ENCODE assay signal across 8 mouse cellular contexts in the genomic region with DNA sequence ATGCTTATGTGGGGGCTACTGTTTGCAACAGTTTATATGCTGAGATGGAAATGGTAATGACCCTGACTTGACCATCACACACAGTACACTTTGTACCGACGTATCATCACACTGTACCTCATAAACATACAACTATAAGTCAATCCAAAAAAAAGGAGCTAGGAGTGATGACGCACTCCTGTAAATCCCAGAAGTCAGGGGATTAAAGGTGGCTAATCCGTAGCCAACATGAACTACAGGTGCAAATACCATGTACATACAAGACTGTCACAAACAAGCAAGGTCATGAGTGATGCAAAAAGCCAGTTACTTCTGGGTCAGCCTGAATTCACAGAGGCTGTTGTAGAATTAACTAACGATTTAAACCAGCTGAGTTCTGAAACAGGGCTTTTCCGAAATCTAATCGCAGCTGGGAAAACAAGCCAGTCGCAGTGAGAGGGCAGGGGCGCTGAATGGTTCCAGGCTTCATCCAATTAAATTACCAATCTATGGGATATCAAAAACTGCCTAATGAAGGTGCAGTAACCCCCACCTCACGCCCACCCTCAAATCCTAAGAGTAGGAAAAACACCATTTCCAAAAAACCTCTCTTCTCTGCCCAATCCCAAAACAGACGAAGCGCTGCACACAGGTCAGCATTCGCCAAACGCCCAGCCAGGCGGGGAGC. TPM values are rescaled to one million over a fixed set of nuclear protein-coding genes. Genes with fewer than 3 reads are reported as not detected.
DNase-seq lines count a peak whose midpoint lies in the region; ATAC-seq and TF ChIP-seq lines count a peak whose summit lies in the region.

No protein-coding gene starts in this region.

- H3K27me3 ChIP-seq in kidney, embryonic 15.5 days: no peaks in the 10 kb centered on the region
- 0 out of 2 replicates have a peak, but pooled peaks cover 3% of the 10 kb centered on the region for H3K27me3 ChIP-seq in forebrain, embryonic 13.5 days
- no peaks in the 10 kb centered on the region for H3K27me3 ChIP-seq in liver, embryonic 15.5 days

- TF ChIP-seq POLR2A in bone marrow, adult 2 months (IDR thresholded peaks at IDR 0.05; ENCODE audit: borderline replicate concordance, control insufficient read depth, low read depth, low read length): no peak

- peak overlapping the region; percentile 61 for H3K9ac ChIP-seq in kidney, embryonic 15.5 days
- H3K9ac ChIP-seq in forebrain, embryonic 13.5 days: peak overlapping the region; percentile 91
- peak overlapping the region; percentile 66 for H3K9ac ChIP-seq in liver, embryonic 15.5 days

- peak overlapping the region; percentile 75 for H3K4me2 ChIP-seq in kidney, embryonic 15.5 days
- H3K4me2 ChIP-seq in forebrain, embryonic 13.5 days: peak overlapping the region; percentile 65
- peak overlapping the region; percentile 87 for H3K4me2 ChIP-seq in liver, embryonic 15.5 days

- no peaks in the 10 kb centered on the region for H3K36me3 ChIP-seq in kidney, embryonic 15.5 days
- H3K36me3 ChIP-seq in forebrain, embryonic 13.5 days (ENCODE audit: poor library complexity, severe bottlenecking): no peaks in the 10 kb centered on the region
- no peaks in the 10 kb centered on the region for H3K36me3 ChIP-seq in liver, embryonic 15.5 days (replicated peaks)

- DNase-seq in kidney, postnatal 10 days: no peak
- DNase-seq in cerebellum, postnatal 36 days: no peak
- DNase-seq in right cerebral cortex, adult 18-20 months: no peak
- DNase-seq in Muller cell, postnatal 12 days (ENCODE audit: inconsistent ontology term): no peak

- 10% methylated on average over 15 of the region's 15 CpGs for WGBS in kidney, embryonic 15.5 days
- 28% methylated on average over 15 of the region's 15 CpGs for WGBS in bone marrow, adult 2 months
- 11% methylated on average over 15 of the region's 15 CpGs for WGBS in forebrain, embryonic 13.5 days
- WGBS in liver, embryonic 15.5 days (ENCODE audit: insufficient replicate concordance): 23% methylated on average over 15 of the region's 15 CpGs

- H3K27ac ChIP-seq in kidney, embryonic 15.5 days: peak overlapping the region; percentile 90
- H3K27ac ChIP-seq in bone marrow, adult 2 months (ENCODE audit: control insufficient read depth, insufficient read depth, low read depth, low read length, poor library complexity): no peak overlapping the region
- H3K27ac ChIP-seq in forebrain, embryonic 13.5 days: peak overlapping the region; percentile 73
- H3K27ac ChIP-seq in liver, embryonic 15.5 days (replicated peaks): peak overlapping the region; percentile 66

- H3K4me3 ChIP-seq in kidney, embryonic 15.5 days (replicated peaks): peak overlapping the region; percentile 70
- peak overlapping the region; percentile 93 for H3K4me3 ChIP-seq in bone marrow, adult 2 months (replicated peaks; ENCODE audit: control insufficient read depth, low read depth, low read length)
- peak overlapping the region; percentile 82 for H3K4me3 ChIP-seq in forebrain, embryonic 13.5 days
- peak overlapping the region; percentile 69 for H3K4me3 ChIP-seq in liver, embryonic 15.5 days (replicated peaks)

- TF ChIP-seq CTCF in bone marrow, adult 2 months (IDR thresholded peaks at IDR 0.05; ENCODE audit: control insufficient read depth, insufficient read depth, low read length): no peak

- ATAC-seq in kidney, embryonic 15.5 days (replicated peaks; ENCODE audit: low FRiP score): peak; percentile 19
- ATAC-seq in forebrain, embryonic 13.5 days: no peak
- ATAC-seq in liver, embryonic 15.5 days (ENCODE audit: insufficient read depth): no peak

- no peaks in the 10 kb centered on the region for H3K9me3 ChIP-seq in kidney, embryonic 15.5 days (replicated peaks)
- H3K9me3 ChIP-seq in forebrain, embryonic 13.5 days (replicated peaks): no peaks in the 10 kb centered on the region
- H3K9me3 ChIP-seq in liver, embryonic 15.5 days (replicated peaks): no peaks in the 10 kb centered on the region

- H3K4me1 ChIP-seq in kidney, embryonic 15.5 days: 0 out of 2 replicates have a peak, but pooled peaks cover 4% of the 10 kb centered on the region
- H3K4me1 ChIP-seq in bone marrow, adult 2 months (ENCODE audit: control insufficient read depth, insufficient read depth, low read length): no peaks in the 10 kb centered on the region
- peaks cover 11% of the 10 kb centered on the region for H3K4me1 ChIP-seq in forebrain, embryonic 13.5 days
- H3K4me1 ChIP-seq in liver, embryonic 15.5 days (replicated peaks): peaks cover 12% of the 10 kb centered on the region

RNA-seq across cellular contexts. Expression of a gene that starts 0.6 kb away (rescaled TPM):
- 14.2 and 14.6 TPM in 2 replicates for polyA plus RNA-seq in kidney, embryonic 15.5 days (2015; fragmentation: Nextera tagmentation; extraction: Ambion mirVana)
- polyA plus RNA-seq in bone marrow, adult 2 months (2011; ENCODE audit: insufficient read depth, insufficient read length, low replicate concordance, missing spikeins): 4.5 TPM in 1 of 2 replicates, not detected in the other
- 33.5 and 42.7 TPM in 2 replicates for polyA plus RNA-seq in forebrain, embryonic 13.5 days (2015; fragmentation: Nextera tagmentation; extraction: Ambion mirVana)
- polyA plus RNA-seq in liver, embryonic 15.5 days (2015; fragmentation: Nextera tagmentation; extraction: Ambion mirVana): 1.5 and 1.8 TPM in 2 replicates
